Mouse (Mus musculus): Measurements from ENCODE around the gene Cfap45.

Gene Cfap45

DNA sequence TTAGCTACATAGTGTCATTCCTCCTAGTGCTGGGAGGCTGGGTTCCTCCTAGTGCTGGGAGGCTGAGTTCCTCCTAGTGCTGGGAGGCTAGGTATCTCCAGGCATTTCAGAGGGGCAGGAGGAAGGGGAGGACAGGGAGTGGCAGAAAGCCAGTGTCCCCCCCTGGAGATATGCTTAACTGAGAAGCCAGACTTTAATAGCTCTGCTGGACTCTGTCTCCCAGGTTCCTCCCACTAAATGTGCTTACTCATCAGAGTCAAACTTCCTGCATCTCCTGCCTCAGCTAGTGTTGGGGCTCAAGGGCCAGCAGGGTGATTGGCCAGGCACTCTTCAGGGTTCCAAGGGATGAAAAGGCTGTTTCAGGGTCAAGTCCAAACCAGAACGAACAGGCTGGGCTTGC lies 5.2 kb upstream of the Cfap45 start:
- in situ Hi-C loops (cut with MboI, MseI), result no loop called here

DNA sequence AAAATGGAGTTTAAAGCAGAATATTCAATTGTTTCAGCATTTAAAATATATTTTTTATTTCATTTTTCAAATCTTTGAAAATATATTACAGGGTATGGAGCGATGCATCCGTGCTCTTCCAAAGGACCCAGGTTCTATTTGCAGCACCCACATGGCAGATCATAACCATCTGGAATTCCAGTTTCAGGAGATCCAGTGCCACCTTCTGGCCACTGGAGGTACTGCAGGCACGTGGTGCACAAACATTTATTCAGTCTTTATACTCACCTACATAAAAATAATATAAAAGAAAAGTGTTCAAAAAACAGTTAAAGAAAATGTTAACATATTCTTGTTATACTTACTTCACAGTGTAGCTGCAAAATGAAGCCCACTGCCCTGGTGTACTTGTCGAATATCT lies 2.6 kb upstream of the Cfap45 start:
- in situ Hi-C loops (cut with MboI, MseI), result no loop called here

GRCm38 (mm10) chr1:172519644-172520043 lies 957 bp upstream of the Cfap45 start:
- in situ Hi-C loops (cut with MboI, MseI), result no loop called here

GRCm38 (mm10) chr1:172522524-172522923 lies 1.9 kb downstream of the Cfap45 start:
- in situ Hi-C loops (cut with MboI, MseI), result no loop called here

GRCm38 (mm10) chr1:172523699-172524101 lies 3.1 kb downstream of the Cfap45 start:
- in situ Hi-C loops (cut with MboI, MseI), result no loop called here

DNA sequence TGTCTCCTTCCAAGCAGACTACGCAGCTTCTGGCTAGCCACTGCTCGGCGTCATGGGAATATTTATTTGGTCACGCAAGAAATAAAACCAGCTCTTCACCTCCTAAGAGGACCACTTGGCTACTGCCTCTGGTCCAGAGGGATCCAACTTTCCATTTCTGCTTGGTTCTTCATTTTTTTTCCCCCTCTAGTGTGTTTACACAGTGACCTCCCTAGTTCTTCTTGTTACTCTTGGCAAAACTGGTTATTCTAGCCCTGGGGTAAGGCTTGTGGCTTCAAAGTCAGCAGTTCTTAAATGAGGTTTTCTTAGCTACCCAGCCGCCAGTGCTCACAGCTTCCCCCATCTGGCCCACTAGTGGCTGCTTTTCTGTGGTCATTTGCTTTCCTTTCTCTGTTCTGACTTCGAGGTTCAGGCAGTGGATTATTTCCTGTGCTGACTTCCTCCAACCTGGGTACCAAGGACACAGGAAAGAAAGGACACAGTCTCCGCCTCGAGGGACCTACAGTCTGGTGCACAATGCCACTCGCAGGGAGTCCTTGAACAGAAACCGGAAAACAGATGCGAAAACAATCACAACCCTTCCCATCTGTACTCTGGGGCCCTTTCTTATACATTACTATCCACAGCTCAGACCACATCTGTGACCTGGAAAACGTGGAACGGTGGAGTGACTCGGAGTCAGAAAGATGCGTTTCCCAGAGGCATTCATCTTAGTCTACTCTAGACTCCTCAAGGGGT lies 4.6 kb downstream of the Cfap45 start:
- in situ Hi-C loops (cut with MboI, MseI), result no loop called here

GRCm38 (mm10) chr1:172525971-172526370 lies 5.4 kb downstream of the Cfap45 start:
- in situ Hi-C loops (cut with MboI, MseI), result no loop called here

DNA sequence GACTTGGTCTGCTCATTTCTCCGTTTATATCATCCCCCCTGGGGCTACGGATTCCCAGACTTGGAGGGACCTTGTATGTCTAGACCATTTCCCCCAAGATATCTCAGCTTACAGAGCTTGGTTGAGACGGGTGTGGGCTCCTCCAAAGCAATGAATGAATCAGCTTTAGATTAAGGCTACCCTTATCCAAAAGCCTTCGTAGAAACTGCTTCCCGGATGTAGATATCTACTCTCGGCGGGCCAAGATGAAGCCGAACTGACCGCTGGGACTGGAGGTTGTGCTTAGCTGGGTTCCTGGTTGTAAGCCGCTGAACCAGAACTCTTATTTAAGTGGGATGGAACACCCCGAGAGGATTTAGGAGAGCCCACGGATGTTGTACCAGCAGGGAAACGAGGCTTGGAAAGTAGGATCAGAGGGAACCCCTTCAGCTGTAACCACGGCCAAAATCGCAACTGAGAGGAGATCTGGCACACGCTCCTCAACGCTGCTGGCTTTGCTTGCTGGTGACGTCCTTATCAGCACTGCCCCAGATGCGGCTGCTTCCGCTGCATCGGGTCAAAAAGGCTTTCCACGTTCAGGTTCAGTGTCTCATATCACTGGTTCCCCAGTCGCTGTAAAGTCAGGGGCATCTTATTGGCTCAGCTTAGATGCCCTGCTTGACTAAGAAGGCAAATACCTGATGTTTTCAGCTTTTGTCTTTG lies 5.9 kb downstream of the Cfap45 start:
- in situ Hi-C loops (cut with MboI, MseI), result no loop called here

DNA sequence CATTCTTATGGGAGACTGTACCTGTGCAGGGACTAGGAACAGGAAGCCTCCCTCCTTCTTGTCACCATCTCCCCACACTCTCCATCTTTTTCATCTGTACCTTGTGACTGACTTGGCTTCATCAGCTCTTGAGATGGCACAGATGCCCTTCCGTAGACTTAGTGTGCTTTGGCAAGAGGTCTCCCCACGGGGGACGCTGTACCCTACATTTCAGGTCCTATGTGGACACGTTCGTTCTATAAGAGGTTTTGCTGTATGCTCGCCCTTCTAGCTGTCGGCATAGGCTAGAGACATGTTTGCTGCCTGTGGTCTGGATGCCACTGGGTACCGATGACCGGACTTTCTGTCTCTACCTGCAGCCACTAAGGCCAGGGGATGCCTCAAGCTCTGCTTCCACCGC lies 6.8 kb downstream of the Cfap45 start:
- in situ Hi-C loops (cut with MboI, MseI), result no loop called here

- in situ Hi-C loops (cut with MboI, MseI), result no loop called here
Measured at GRCm38 (mm10) chr1:172528701-172529100, 8.1 kb downstream of the Cfap45 start.

- in situ Hi-C loops (cut with MboI, MseI), result loop anchor here (5.0 kb wide), 1 partner anchor 97 kb away; no protein-coding TSS in a partner anchor
Measured at GRCm38 (mm10) chr1:172530544-172531220, 10.1 kb downstream of the Cfap45 start.

- in situ Hi-C loops (cut with MboI, MseI), result loop anchor here (5.0 kb wide), 1 partner anchor 95 kb away; no protein-coding TSS in a partner anchor
Measured at GRCm38 (mm10) chr1:172532551-172532950, 11.9 kb downstream of the Cfap45 start.

DNA sequence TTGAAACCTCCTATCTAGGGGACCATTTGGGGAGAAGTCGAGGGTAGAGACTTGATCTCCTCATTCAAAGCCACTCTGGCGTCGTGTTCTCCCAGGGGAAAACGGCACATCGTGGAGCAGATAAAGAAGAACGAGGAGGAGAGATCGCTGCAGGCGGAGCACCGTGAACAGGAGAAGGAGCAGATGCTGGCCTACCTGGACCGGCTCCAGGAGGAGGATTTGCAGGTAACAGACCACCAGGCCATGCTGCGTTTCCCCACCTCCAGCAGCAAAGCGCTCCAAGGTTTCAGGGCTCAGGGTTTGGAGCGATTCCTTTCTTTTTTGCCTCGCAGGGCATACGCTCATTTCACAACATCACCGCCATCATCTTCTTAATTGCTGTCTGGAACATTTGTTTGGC lies 14.5 kb downstream of the Cfap45 start:
- in situ Hi-C loops (cut with MboI, MseI), result no loop called here

DNA sequence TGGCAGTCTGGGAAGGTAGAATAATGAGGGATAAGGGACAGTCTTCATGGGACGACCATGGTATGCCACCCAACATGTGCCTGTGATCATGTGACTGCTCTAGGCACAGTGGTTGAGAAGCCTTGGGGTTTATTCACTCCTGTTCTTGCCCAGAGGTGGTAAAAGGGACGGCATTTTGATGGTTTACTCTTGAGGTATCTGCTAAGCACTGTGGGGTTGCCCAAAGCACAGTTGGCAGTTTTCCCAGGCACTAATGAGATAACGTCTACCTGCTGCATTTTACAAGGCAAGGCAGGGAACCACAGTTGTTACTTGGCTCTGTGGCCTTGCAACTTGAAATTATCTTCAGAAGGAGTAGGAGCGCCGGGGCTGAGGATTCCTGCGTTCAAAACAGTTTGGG lies 19.2 kb downstream of the Cfap45 start:
- in situ Hi-C loops (cut with MboI, MseI), result no loop called here

GRCm38 (mm10) chr1:172540283-172540820 lies 19.8 kb downstream of the Cfap45 start:
- in situ Hi-C loops (cut with MboI, MseI), result no loop called here

GRCm38 (mm10) chr1:172546062-172546461 lies 25.5 kb downstream of the Cfap45 start:
- in situ Hi-C loops (cut with MboI, MseI), result no loop called here

- in situ Hi-C loops (cut with MboI, MseI), result no loop called here
Measured at GRCm38 (mm10) chr1:172548501-172548900, 27.9 kb downstream of the Cfap45 start.

DNA sequence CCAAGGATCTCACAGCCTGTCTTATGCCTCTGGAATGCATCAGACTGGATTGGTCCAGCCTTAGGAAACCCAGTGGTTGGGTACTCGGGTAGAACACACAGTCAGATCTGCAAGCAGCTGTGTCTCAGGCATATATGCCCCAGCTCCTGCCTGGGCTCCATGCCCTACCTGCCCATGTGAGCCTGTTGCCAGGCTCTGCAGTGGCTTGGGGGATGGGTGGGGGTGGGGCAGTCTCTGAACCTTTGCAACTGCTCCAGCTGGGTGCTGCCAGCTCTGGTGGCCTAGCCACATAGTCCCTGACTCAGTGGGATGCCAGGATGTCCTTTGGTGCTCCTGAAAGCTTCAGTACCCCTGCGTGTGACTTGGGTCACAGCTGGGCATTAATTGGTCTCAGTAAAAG lies 28.7 kb downstream of the Cfap45 start:
- in situ Hi-C loops (cut with MboI, MseI), result no loop called here

- in situ Hi-C loops (cut with MboI, MseI), result no loop called here
Measured at GRCm38 (mm10) chr1:172549717-172550116, 29.1 kb downstream of the Cfap45 start.

DNA sequence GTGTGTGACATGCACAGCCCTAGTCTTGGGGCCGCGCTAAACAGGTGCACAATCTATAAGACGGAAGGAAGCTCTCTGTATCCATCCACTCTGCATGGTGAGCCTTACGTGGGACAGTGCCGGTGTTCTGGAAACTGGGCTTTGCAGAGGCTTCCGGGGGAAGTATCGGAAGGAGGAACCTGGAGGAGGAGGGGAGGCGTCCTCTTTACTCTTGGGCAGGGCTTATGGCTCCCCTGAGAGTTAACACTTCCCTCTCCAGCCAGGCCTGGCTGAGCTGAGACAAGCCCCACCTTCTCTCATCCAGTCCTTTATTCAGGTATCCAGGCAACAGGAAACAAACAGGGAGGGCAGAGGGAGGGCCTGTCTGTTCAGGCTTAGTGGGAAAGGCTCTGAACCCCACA lies 29.9 kb downstream of the Cfap45 start:
- in situ Hi-C loops (cut with MboI, MseI), result no loop called here

DNA sequence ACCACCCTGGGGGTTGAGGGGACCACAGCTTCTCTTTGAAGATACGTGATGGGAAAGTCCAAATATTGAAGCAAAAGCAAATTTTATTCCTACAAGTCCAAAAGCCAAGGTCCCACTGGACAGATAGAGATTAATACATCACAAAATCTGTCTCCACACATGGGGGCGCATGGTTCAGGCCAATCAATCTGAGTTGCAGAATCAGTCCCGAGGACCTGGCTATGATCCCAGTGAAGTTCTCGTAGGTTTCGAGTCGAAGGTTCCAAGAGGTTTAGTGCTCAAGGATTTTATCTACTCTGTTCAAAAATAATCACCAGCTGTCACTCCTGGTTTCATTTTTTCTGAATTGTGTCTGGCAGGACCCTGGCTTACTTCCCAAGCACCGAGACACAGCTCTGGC lies 30.4 kb downstream of the Cfap45 start:
- in situ Hi-C loops (cut with MboI, MseI), result no loop called here

GRCm38 (mm10) chr1:172552623-172553022 lies 32.0 kb downstream of the Cfap45 start:
- in situ Hi-C loops (cut with MboI, MseI), result no loop called here
